Mouse (Mus musculus): ENCODE measurements around the gene Qtrt1.
A peak's percentile ranks its signal among the peaks of the same experiment; 100 is the strongest.

Gene Qtrt1

GRCm38 (mm10) chr9:21419646-21420045, 8.0 kb downstream of the Qtrt1 start:
- DNase-seq (ENCODE audit: low read depth, low spot score) = peak; percentile 75

GRCm38 (mm10) chr9:21424631-21425555, 13.3 kb downstream of the Qtrt1 start, which contains the start of gene Dnm2:
Gene Dnm2 (plus strand): TSS chr9:21424908.
- DNase-seq (ENCODE audit: low read depth, low spot score) = peak; percentile 99

GRCm38 (mm10) chr9:21425556-21425945, 13.9 kb downstream of the Qtrt1 start:
- no peak for DNase-seq (ENCODE audit: low read depth, low spot score)

- DNase-seq (ENCODE audit: low read depth, low spot score) = peak; percentile 53
Measured at GRCm38 (mm10) chr9:21426013-21426412, 14.4 kb downstream of the Qtrt1 start.

GRCm38 (mm10) chr9:21426525-21426924, 14.9 kb downstream of the Qtrt1 start:
- no peak for DNase-seq (ENCODE audit: low read depth, low spot score)

- no peak for DNase-seq (ENCODE audit: low read depth, low spot score)
Measured at GRCm38 (mm10) chr9:21427773-21428172, 16.1 kb downstream of the Qtrt1 start.

GRCm38 (mm10) chr9:21428178-21428577, 16.5 kb downstream of the Qtrt1 start:
- no peak for DNase-seq (ENCODE audit: low read depth, low spot score)

- no peak for DNase-seq (ENCODE audit: low read depth, low spot score)
Measured at GRCm38 (mm10) chr9:21430724-21431123, 19.1 kb downstream of the Qtrt1 start.

- no peak for DNase-seq (ENCODE audit: low read depth, low spot score)
Measured at GRCm38 (mm10) chr9:21432066-21432465, 20.4 kb downstream of the Qtrt1 start.

- DNase-seq (ENCODE audit: low read depth, low spot score) = no peak
Measured at GRCm38 (mm10) chr9:21433766-21434165, 22.1 kb downstream of the Qtrt1 start.

- DNase-seq (ENCODE audit: low read depth, low spot score) = no peak
Measured at GRCm38 (mm10) chr9:21434410-21434809, 22.8 kb downstream of the Qtrt1 start.

GRCm38 (mm10) chr9:21435777-21436635, 24.4 kb downstream of the Qtrt1 start:
- DNase-seq (ENCODE audit: low read depth, low spot score) = peak; percentile 93

- no peak for DNase-seq (ENCODE audit: low read depth, low spot score)
Measured at GRCm38 (mm10) chr9:21437577-21437976, 25.9 kb downstream of the Qtrt1 start.

GRCm38 (mm10) chr9:21438219-21438618, 26.6 kb downstream of the Qtrt1 start:
- DNase-seq (ENCODE audit: low read depth, low spot score) = no peak

- DNase-seq (ENCODE audit: low read depth, low spot score) = no peak
Measured at GRCm38 (mm10) chr9:21439456-21439855, 27.8 kb downstream of the Qtrt1 start.

GRCm38 (mm10) chr9:21439914-21440313, 28.3 kb downstream of the Qtrt1 start:
- no peak for DNase-seq (ENCODE audit: low read depth, low spot score)

- no peak for DNase-seq (ENCODE audit: low read depth, low spot score)
Measured at GRCm38 (mm10) chr9:21440387-21440786, 28.8 kb downstream of the Qtrt1 start.

- no peak for DNase-seq (ENCODE audit: low read depth, low spot score)
Measured at GRCm38 (mm10) chr9:21443853-21444252, 32.2 kb downstream of the Qtrt1 start.

GRCm38 (mm10) chr9:21444574-21444973, 32.9 kb downstream of the Qtrt1 start:
- no peak for DNase-seq (ENCODE audit: low read depth, low spot score)

- DNase-seq (ENCODE audit: low read depth, low spot score) = no peak
Measured at GRCm38 (mm10) chr9:21445081-21445744, 33.6 kb downstream of the Qtrt1 start.

- DNase-seq (ENCODE audit: low read depth, low spot score) = no peak
Measured at GRCm38 (mm10) chr9:21447778-21448177, 36.1 kb downstream of the Qtrt1 start.

GRCm38 (mm10) chr9:21449710-21450109, 38.1 kb downstream of the Qtrt1 start:
- peak; percentile 81 for DNase-seq (ENCODE audit: low read depth, low spot score)
